ENCODE assay signal across 10 mouse cellular contexts in genomic region chr3:129224806-129225576, GRCm38 (mm10). TPM values are rescaled to one million over a fixed set of nuclear protein-coding genes. Genes with fewer than 3 reads are reported as not detected.
DNase-seq lines count a peak whose midpoint lies in the region; ATAC-seq lines count a peak whose summit lies in the region.
"Had no signal": no experiment of that assay in that cellular context is flagged by ENCODE, and none has a peak within 500 bp of the region (broad histone marks: within the 10 kb centered on the region; RNA-seq: fewer than 3 reads in every experiment).

No protein-coding gene starts in this region.

- no peak for DNase-seq in heart, postnatal 10 days
- DNase-seq in embryo, embryonic 9.5 days (ENCODE audit: extremely low spot score) = peak; percentile 45
- DNase-seq in frontal cortex, postnatal 10 days (ENCODE audit: low spot score in 2 of 2) = no peak
- DNase-seq in left cerebral cortex, adult 8-10 months (ENCODE audit: low spot score in 2 of 2) = no peak
- DNase-seq in thymus, postnatal 25 days = no peak

- peak overlapping the region; percentile 50 for H3K4me2 ChIP-seq in heart, embryonic 15.5 days
- H3K4me2 ChIP-seq in kidney, embryonic 16.5 days (replicated peaks; ENCODE audit: low read depth, low read length) = peak overlapping the region; percentile 22
- H3K4me2 ChIP-seq in neural tube, embryonic 12.5 days (replicated peaks) = no peak overlapping the region

- peaks cover 12% of the 10 kb centered on the region for H3K4me1 ChIP-seq in heart, embryonic 15.5 days (replicated peaks)
- peaks cover 8% of the 10 kb centered on the region; the same call in 1 of the 2 replicates for H3K4me1 ChIP-seq in kidney, embryonic 16.5 days (ENCODE audit: insufficient read depth, low read length)
- H3K4me1 ChIP-seq in neural tube, embryonic 12.5 days = 0 out of 2 replicates have a peak, but pooled peaks cover 2% of the 10 kb centered on the region

- H3K27me3 ChIP-seq in heart, embryonic 15.5 days = peaks cover 71% of the 10 kb centered on the region
- peaks cover 90% of the 10 kb centered on the region for H3K27me3 ChIP-seq in kidney, embryonic 16.5 days (ENCODE audit: insufficient read depth, low read length)
- peaks cover 87% of the 10 kb centered on the region for H3K27me3 ChIP-seq in neural tube, embryonic 12.5 days (replicated peaks)

- no peaks in the 10 kb centered on the region for H3K36me3 ChIP-seq in heart, embryonic 15.5 days
- no peaks in the 10 kb centered on the region for H3K36me3 ChIP-seq in kidney, embryonic 16.5 days (ENCODE audit: insufficient read depth, low read length)
- H3K36me3 ChIP-seq in neural tube, embryonic 12.5 days = no peaks in the 10 kb centered on the region

- no peaks in the 10 kb centered on the region for H3K9me3 ChIP-seq in heart, embryonic 15.5 days (replicated peaks)
- H3K9me3 ChIP-seq in kidney, embryonic 16.5 days (ENCODE audit: low read length) = no peaks in the 10 kb centered on the region
- H3K9me3 ChIP-seq in neural tube, embryonic 12.5 days = no peaks in the 10 kb centered on the region

- intact Hi-C loops in heart, postnatal 10 days (cut with DNase I) = no loop called here

- peak overlapping the region; percentile 37 for H3K4me3 ChIP-seq in heart, embryonic 15.5 days
- H3K4me3 ChIP-seq in kidney, embryonic 16.5 days (ENCODE audit: low read length) = peak overlapping the region; percentile 35
- peak overlapping the region; percentile 5; the same call in 1 of the 2 replicates for H3K4me3 ChIP-seq in neural tube, embryonic 12.5 days

- H3K27ac ChIP-seq in heart, embryonic 15.5 days = no peak overlapping the region
- peak overlapping the region; percentile 41 for H3K27ac ChIP-seq in kidney, embryonic 16.5 days (ENCODE audit: low read length)
- H3K27ac ChIP-seq in neural tube, embryonic 12.5 days = no peak overlapping the region

- no peak overlapping the region for H3K9ac ChIP-seq in heart, embryonic 15.5 days
- peak overlapping the region; percentile 49 for H3K9ac ChIP-seq in kidney, embryonic 16.5 days (replicated peaks; ENCODE audit: low read length)
- H3K9ac ChIP-seq in neural tube, embryonic 12.5 days = no peak overlapping the region

- WGBS in heart, embryonic 15.5 days = 1% methylated on average over 40 of the region's 40 CpGs
- WGBS in kidney, embryonic 16.5 days = under 1% methylated on average over 40 of the region's 40 CpGs
- WGBS in neural tube, embryonic 12.5 days = under 1% methylated on average over 40 of the region's 40 CpGs

- no peak; the same call in 1 of the 2 replicates for ATAC-seq in heart, embryonic 15.5 days (replicated peaks; ENCODE audit: insufficient number of reproducible peaks, insufficient read depth, low FRiP score, low read depth)
- ATAC-seq in kidney, embryonic 16.5 days (ENCODE audit: low FRiP score, low TSS enrichment) = peak; percentile 81
- ATAC-seq in neural tube, embryonic 12.5 days (ENCODE audit: low FRiP score, low read depth) = peak; percentile 27; the same call in 1 of the 2 replicates

RNA-seq across cellular contexts. Expression of gene Pitx2, which starts 25.3 kb away (rescaled TPM):
- 15.0 and 19.2 TPM in 2 replicates for polyA plus RNA-seq in heart, embryonic 15.5 days (2015; fragmentation: Nextera tagmentation; extraction: Ambion mirVana)
- 1 to 10 TPM; 1.4 to 1.6 TPM for total RNA-seq in heart, postnatal 10 days (2021)
- polyA plus RNA-seq in kidney, embryonic 16.5 days (2015; fragmentation: Nextera tagmentation; extraction: Ambion mirVana) = 7.2 and 10.3 TPM in 2 replicates
- 7.6 and 10.2 TPM in 2 replicates for polyA plus RNA-seq in neural tube, embryonic 12.5 days (2016; fragmentation: Nextera tagmentation; extraction: Ambion mirVana)
- total RNA-seq in left cerebral cortex, adult 8-10 months (2022) = not detected
- polyA plus RNA-seq: frontal cortex, adult 2 months; liver, adult 2 months had no signal
